Mouse (Mus musculus) kidney, embryonic 14.5 days (tissue): ENCODE data around the gene Lrrc25. TPM values are rescaled to one million over a fixed set of nuclear protein-coding genes. Genes with fewer than 3 reads are reported as not detected.

Source experiments
- ATAC-seq: fragments of 200-750 bp; cut with Nextera tagmentation; 2 replicates; pipeline ENCODE4 v1.8.0; 2017; ENCODE audit warnings: moderate number of reproducible peaks, mild to moderate bottlenecking, moderate TSS enrichment, moderate library complexity; ENCODE audit not compliant: low FRiP score, low TSS enrichment
- H3K27ac ChIP-seq: fragments of 300-500 bp; sonication (generic); 2 replicates; pipeline ENCODE4 v1.5.1; 2014; ENCODE audit warnings: low read depth, mild to moderate bottlenecking, low read length, moderate library complexity, mixed read lengths
- H3K27me3 ChIP-seq: fragments of 300-500 bp; sonication (generic); 2 replicates; pipeline ENCODE4 v1.6.1; 2014; ENCODE audit warnings: mild to moderate bottlenecking, low read length; ENCODE audit not compliant: control insufficient read depth, insufficient read depth
- H3K36me3 ChIP-seq: fragments of 300-500 bp; sonication (generic); 2 replicates; pipeline ENCODE4 v1.6.1; 2014; ENCODE audit warnings: low read length, mixed read lengths; ENCODE audit not compliant: control insufficient read depth, insufficient read depth
- H3K4me1 ChIP-seq: fragments of 300-500 bp; sonication (generic); 2 replicates; pipeline ENCODE4 v1.6.1; 2014; ENCODE audit warnings: low read length, mixed read lengths; ENCODE audit not compliant: control insufficient read depth, insufficient read depth
- H3K4me2 ChIP-seq: fragments of 300-500 bp; sonication (generic); replicated peaks from 2 replicates; pipeline ENCODE4 v1.6.1; 2014; ENCODE audit warnings: low read depth, mild to moderate bottlenecking, low read length
- H3K4me3 ChIP-seq: fragments of 300-500 bp; sonication (generic); 2 replicates; pipeline ENCODE4 v1.5.1; 2014; ENCODE audit warnings: mild to moderate bottlenecking, low read length
- H3K9ac ChIP-seq: fragments of 300-500 bp; sonication (generic); 2 replicates; pipeline ENCODE4 v1.6.1; 2014; ENCODE audit warnings: low read depth, mild to moderate bottlenecking, low read length, moderate library complexity
- H3K9me3 ChIP-seq: fragments of 300-500 bp; sonication (generic); 2 replicates; pipeline ENCODE4 v1.6.1; 2016; ENCODE audit warnings: low read length; ENCODE audit not compliant: control insufficient read depth
- WGBS: fragments of 180-500 bp; shearing (Covaris S2); extraction: QIAGEN DNeasy Blood & Tissue Kit; methylation state at CpG from one replicate; pipeline ENCODE4 v1.1.7; 2014; 5-methylcytosine and 5-hydroxymethylcytosine counted together
- polyA plus RNA-seq: library from polyadenylated mRNA; unstranded; fragments of >200 nt; fragmentation: Nextera tagmentation; extraction: Ambion mirVana; gene quantifications from 2 replicates; pipeline ENCODE4 v1.2.1, GENCODE M21; 2014

The Lrrc25 gene
- polyA plus RNA-seq, 1 experiment from 2014 or later, result 1.4 TPM

- Histone ChIP-seq H3K4me1 (peaks cover 8% of the 10 kb centered on the region), H3K36me3 (peaks cover 19% of the 10 kb centered on the region), H3K9ac (no peak overlapping the region), H3K27me3 (no peaks in the 10 kb centered on the region), H3K27ac (no peak overlapping the region), H3K4me2 (no peak overlapping the region), H3K4me3 (no peak overlapping the region), H3K9me3 (no peaks in the 10 kb centered on the region)
- ATAC-seq, result no peak
- 87% methylated on average over 2 of the region's 2 CpGs for WGBS
Observed at GRCm38 (mm10) chr8:70657739-70658138, 41.8 kb downstream of the Lrrc25 start.

- WGBS, result under 1% methylated on average over 31 of the region's 31 CpGs
- peak; percentile 63 for ATAC-seq
- H3K9ac ChIP-seq, result peak overlapping the region; percentile 82
Observed at GRCm38 (mm10) chr8:70658897-70659603, 43.1 kb downstream of the Lrrc25 start.

GRCm38 (mm10) chr8:70659604-70660272, 43.8 kb downstream of the Lrrc25 start:
- ATAC-seq, result peak; percentile 97
- WGBS, result under 1% methylated on average over 36 of the region's 44 CpGs
- no peaks in the 10 kb centered on the region for H3K27me3 ChIP-seq
- no peaks in the 10 kb centered on the region for H3K9me3 ChIP-seq
- peak overlapping the region; percentile 81 for H3K4me3 ChIP-seq
- H3K27ac ChIP-seq, result peak overlapping the region; percentile 77
- H3K4me2 ChIP-seq, result peak overlapping the region; percentile 70
- H3K9ac ChIP-seq, result peak overlapping the region; percentile 82
- peaks cover 15% of the 10 kb centered on the region for H3K36me3 ChIP-seq
- H3K4me1 ChIP-seq, result peaks cover 8% of the 10 kb centered on the region

More at GRCm38 (mm10) chr8:70658897-70659603, 43.1 kb downstream of the Lrrc25 start:
- Histone ChIP-seq H3K4me1 (peaks cover 8% of the 10 kb centered on the region), H3K27ac (peak overlapping the region; percentile 77), H3K4me2 (peak overlapping the region; percentile 70), H3K36me3 (peaks cover 19% of the 10 kb centered on the region), H3K4me3 (peak overlapping the region; percentile 81), H3K9me3 (no peaks in the 10 kb centered on the region), H3K27me3 (no peaks in the 10 kb centered on the region)

- peak within 1 kb of the TSS; percentile 77 for H3K27ac ChIP-seq
- H3K4me1 ChIP-seq, result peaks cover 8% of the 10 kb centered on the region
- 4% methylated on average over 14 of the region's 14 CpGs for WGBS
- peak within 1 kb of the TSS; percentile 81 for H3K4me3 ChIP-seq
- H3K4me2 ChIP-seq, result peak within 1 kb of the TSS; percentile 70
- H3K9me3 ChIP-seq, result no peaks in the 10 kb centered on the region
- peaks cover 11% of the 10 kb centered on the region for H3K36me3 ChIP-seq
- peak within 1 kb of the TSS; percentile 82 for H3K9ac ChIP-seq
- ATAC-seq, result peak; percentile 75
- no peaks in the 10 kb centered on the region for H3K27me3 ChIP-seq
Observed at GRCm38 (mm10) chr8:70660273-70660725, 44.3 kb downstream of the Lrrc25 start, which contains the start of gene Pgpep1. Gene Pgpep1 (minus strand): TSS chr8:70660388.

- H3K4me3 ChIP-seq, result no peak overlapping the region
- ATAC-seq, result no peak
- H3K9me3 ChIP-seq, result no peaks in the 10 kb centered on the region
- no peaks in the 10 kb centered on the region for H3K27me3 ChIP-seq
- no peak overlapping the region for H3K4me2 ChIP-seq
- WGBS, result 62% methylated on average over 4 of the region's 4 CpGs
- no peaks in the 10 kb centered on the region for H3K36me3 ChIP-seq
- H3K4me1 ChIP-seq, result peaks cover under 1% of the 10 kb centered on the region
- H3K27ac ChIP-seq, result no peak overlapping the region
- no peak overlapping the region for H3K9ac ChIP-seq
Observed at GRCm38 (mm10) chr8:70663691-70664090, 47.7 kb downstream of the Lrrc25 start.

GRCm38 (mm10) chr8:70664631-70665030, 48.7 kb downstream of the Lrrc25 start:
- ATAC-seq, result no peak
- no peaks in the 10 kb centered on the region for H3K27me3 ChIP-seq
- 74% methylated on average over 3 of the region's 3 CpGs for WGBS

GRCm38 (mm10) chr8:70665599-70665998, 49.6 kb downstream of the Lrrc25 start:
- Histone ChIP-seq H3K9ac (no peak overlapping the region), H3K4me3 (no peak overlapping the region), H3K4me2 (no peak overlapping the region), H3K27ac (no peak overlapping the region), H3K4me1 (no peaks in the 10 kb centered on the region), H3K36me3 (no peaks in the 10 kb centered on the region), H3K9me3 (no peaks in the 10 kb centered on the region), H3K27me3 (no peaks in the 10 kb centered on the region)
- ATAC-seq, result 0 out of 2 replicates have a peak, but pooled peaks have one; percentile 48
- WGBS, result 63% methylated on average over 2 of the region's 2 CpGs

More at GRCm38 (mm10) chr8:70664631-70665030, 48.7 kb downstream of the Lrrc25 start:
- H3K4me3 ChIP-seq, result no peak overlapping the region
- no peaks in the 10 kb centered on the region for H3K4me1 ChIP-seq
- no peak overlapping the region for H3K9ac ChIP-seq
- no peaks in the 10 kb centered on the region for H3K36me3 ChIP-seq
- H3K9me3 ChIP-seq, result no peaks in the 10 kb centered on the region
- H3K27ac ChIP-seq, result no peak overlapping the region
- no peak overlapping the region for H3K4me2 ChIP-seq

GRCm38 (mm10) chr8:70667071-70667470, 51.1 kb downstream of the Lrrc25 start:
- Histone ChIP-seq H3K36me3 (no peaks in the 10 kb centered on the region), H3K4me3 (no peak overlapping the region), H3K27ac (no peak overlapping the region), H3K9ac (no peak overlapping the region), H3K4me2 (no peak overlapping the region), H3K4me1 (no peaks in the 10 kb centered on the region), H3K9me3 (no peaks in the 10 kb centered on the region), H3K27me3 (no peaks in the 10 kb centered on the region)
- WGBS, result 75% methylated on average over 5 of the region's 5 CpGs
- ATAC-seq, result no peak
